Mouse (Mus musculus): ENCODE results near the gene Pank1.

The Pank1 gene

GRCm38 (mm10) chr19:34825946-34826655 lies 53.2 kb downstream of the Pank1 start:
- DNase-seq (ENCODE audit: low spot score in 2 of 2) = no peak

DNA sequence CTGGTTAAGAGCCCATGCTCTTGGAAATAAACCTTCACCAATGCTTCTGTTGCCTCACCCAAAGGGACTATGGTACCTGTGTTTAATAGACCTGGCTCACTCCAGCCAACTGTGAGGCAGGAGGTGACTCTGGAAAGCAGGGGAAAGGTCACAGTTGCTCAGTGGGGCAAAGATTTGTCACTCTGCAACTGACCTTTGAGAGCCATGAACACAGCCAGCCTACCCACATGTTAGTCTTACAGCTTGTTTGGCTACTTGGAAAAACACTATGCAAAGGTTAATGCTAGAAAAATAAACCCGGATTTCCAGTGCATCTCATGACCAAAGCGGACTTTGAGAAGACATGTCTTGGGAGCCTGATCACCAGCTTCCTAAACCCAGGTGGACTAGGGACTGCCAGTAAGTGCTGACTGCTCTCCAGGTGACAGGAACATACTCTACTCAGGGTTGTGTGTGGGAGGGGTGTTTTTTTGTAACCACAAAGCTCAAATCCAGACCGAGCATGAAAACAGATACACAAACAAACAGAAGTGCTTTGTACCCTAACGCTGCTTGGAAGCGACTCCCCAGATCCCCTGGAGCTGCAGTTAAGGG lies 59.6 kb downstream of the Pank1 start:
- no peak for DNase-seq (ENCODE audit: low spot score in 2 of 2)

- no peak for DNase-seq (ENCODE audit: low spot score in 2 of 2)
Observed at GRCm38 (mm10) chr19:34815371-34815770, 63.9 kb downstream of the Pank1 start.

- DNase-seq (ENCODE audit: low spot score in 2 of 2) = no peak
Observed at GRCm38 (mm10) chr19:34814696-34815095, 64.6 kb downstream of the Pank1 start.

- DNase-seq (ENCODE audit: low spot score in 2 of 2) = no peak
Observed at GRCm38 (mm10) chr19:34813961-34814360, 65.3 kb downstream of the Pank1 start.

DNA sequence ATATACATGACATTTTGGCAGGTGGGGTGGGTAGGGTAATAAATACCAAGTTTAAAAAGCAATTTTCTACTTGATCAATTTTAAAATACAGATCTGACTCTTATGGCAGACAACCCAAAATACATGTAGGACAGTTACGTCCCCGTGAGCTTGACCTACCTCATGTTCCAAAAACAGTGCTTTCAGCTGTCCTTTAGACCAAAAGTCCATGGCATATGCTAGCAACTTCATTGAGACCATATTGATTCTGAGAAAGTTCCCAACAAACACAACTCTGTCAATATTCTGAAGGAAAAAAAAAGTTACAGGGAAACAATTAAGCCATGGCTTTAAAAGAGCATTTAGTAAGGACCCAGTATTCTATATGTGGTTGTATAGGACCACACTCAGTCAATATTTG lies 65.7 kb downstream of the Pank1 start:
- no peak for DNase-seq (ENCODE audit: low spot score in 2 of 2)

DNA sequence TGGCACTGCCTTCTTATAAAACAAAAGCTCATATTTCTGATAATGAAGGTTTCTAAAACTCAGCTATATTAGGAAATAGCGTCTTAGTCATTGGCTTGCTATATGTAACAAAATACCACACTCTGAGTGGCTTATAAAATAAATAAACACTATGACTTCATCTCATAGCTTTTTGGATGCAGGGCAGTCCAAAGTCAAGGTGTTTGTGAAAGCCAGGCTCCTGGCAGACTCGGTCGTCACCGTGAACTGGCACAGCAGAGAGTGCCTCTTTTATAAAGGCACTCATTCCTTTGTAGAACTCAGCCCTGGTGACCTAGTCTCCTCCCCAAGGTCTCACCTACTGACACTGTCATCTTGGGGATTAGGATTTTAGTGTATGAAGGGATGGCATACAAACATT lies 66.5 kb downstream of the Pank1 start:
- DNase-seq (ENCODE audit: low spot score in 2 of 2) = no peak

DNA sequence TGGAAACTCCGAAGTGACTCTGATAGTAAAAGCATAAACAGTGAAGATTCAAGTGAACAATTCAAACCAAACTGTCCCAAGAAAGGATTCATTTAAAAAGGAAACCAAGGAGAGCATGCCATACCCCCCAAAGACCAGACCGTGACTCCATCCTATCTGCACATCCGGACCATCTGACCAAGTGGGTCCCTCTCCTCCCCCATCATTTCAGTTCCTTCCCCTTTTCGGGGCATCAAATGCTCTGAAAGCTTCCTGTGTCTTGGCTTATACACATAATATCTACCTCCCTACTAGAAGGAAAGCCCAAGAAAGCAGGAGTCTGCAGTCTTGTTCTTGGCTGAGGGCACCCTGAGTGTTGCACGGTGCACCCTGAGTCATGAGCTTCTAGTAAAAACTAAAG lies 72.1 kb downstream of the Pank1 start:
- DNase-seq (ENCODE audit: low spot score in 2 of 2) = no peak

DNA sequence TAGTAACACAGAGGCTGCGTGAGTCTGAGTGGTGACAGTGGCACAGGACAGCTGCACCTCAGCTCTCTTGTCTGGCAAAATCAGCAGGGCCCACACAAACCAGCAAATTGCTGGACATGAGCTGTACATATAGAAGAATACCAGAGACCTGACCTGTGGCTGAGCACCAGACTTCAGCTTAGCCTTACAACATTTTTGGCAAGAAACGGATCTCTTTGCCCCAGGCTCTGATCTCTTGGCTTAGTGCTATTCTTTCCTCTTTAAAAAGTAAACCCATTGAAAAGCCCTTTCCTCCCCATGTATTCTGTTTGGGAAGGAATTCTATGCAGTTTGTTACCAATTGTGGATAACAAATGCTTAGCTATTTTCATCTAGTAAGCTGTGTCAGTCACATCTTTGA lies 74.2 kb downstream of the Pank1 start:
- DNase-seq (ENCODE audit: low spot score in 2 of 2) = no peak

DNA sequence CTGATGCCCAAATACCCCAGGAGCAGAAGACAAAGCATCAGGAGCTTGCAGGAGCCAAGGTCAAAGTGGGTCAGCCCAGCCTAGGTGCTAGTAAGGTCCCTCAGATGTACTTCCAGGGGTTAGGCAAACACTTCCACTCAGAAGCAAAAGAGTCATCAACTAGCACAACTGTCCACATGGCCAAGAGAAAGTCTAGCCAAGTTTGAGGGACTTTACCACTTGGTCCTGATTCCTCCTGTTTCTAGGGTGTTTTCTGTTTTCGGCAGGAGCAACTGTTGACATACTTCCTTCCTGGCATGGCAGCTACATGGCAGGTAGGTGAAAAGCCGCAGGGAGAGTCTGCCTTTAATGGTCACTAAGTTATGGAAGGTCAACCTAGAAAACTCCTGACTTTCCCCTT lies 74.7 kb downstream of the Pank1 start:
- DNase-seq (ENCODE audit: low spot score in 2 of 2) = no peak

DNA sequence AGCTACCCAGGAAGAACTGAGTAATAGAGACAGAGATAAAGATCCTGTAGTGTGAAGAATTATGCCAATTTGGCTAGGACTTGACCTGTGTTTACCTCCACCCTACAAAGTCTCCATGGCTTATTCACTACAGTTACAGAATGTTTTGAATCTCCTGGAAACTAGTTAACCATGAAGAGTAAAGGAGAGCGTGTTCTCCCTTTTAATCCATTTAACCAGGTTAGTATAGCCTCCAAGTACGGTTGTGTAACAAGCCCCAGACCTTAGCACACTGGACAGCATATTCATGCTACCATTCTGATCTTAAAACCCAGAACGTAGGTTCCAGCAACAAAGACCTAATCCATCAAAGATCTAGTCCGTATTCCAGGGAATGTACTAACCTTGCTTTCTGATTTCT lies 75.9 kb downstream of the Pank1 start:
- DNase-seq (ENCODE audit: low spot score in 2 of 2) = no peak

DNA sequence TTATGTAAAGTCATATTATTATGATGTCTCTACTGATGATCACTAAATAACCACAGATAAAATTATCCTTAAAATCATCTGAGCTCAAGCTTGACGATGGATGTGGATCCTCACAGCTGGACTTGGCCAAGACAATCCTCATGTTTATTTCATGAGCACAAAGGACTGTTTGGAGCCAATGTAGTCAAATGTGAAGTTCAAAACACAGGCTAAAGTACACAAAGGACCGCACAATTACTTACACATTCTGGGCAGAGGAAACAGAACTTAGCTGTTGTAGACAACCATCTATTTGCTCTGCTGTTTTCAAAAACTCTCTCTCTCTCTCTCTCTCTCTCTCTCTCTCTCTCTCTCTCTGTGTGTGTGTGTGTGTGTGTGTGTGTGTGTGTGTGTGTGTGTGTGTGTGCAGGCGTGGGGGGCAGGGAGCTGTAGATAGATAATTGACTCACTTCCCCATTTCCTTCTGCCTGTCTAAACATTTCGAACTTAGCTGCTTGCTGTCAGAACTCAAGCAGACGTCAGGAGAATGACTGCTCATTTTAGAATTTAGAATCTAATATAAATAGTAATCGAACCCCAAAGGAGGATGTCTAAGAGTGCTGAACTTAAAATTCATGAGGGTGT lies 79.5 kb downstream of the Pank1 start:
- DNase-seq (ENCODE audit: low spot score in 2 of 2) = no peak

DNA sequence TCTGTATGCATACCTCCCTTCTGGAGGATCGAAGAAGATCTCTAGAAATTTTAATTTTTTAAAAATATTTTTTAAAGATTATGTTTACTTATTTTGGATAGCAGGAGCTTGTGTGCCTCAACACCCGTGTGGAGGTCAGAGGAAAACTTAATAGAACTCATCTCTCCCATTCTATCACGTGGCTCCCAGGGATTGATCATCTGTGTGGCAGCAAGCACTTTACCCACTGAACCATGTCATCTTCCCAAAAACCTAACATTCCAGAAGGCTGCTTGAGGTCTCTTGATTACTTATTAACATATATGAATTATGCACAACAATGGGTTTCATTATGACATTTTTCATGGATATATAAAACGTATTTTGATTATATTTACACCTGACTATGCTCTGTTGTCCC lies 82.9 kb downstream of the Pank1 start:
- DNase-seq (ENCODE audit: low spot score in 2 of 2) = no peak

DNA sequence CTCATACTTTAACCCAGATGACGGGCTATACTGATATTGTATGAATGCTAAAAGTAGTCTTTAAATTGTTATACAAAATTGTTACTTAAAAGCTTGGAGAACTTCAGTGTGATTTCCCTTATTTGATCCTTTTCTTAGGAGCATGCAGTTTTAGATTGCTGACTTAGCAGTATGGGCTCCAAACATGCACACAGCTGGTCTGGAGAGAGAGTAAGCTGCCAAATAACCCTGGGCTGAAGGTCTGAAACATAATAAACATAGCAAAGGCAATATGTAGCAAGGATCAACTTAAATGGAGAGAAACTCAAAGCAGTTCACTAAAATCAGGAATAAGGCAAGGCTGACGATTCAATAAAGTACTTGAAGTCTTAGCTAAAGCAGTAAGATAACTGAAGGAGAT lies 96.8 kb downstream of the Pank1 start:
- DNase-seq (ENCODE audit: low spot score in 2 of 2) = no peak

DNA sequence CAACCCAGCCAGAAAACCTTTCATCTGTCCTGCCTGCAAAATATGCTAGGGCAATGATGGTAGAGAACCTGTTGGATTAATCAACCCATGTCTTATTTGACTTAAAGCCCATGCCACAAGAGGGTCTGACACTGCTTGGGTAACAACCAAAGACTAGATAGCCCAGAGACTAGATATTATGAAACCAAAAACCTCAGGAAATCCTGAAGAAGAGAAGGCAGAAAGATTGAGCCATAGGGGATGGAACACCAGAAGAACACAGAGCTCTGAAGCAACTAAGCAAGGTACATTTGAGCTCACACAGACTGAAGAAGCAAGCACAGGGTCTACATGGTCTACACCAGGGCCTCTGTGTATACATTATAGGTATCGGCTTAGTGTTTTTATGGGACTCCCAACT lies 100.3 kb downstream of the Pank1 start:
- no peak for DNase-seq (ENCODE audit: low spot score in 2 of 2)

DNA sequence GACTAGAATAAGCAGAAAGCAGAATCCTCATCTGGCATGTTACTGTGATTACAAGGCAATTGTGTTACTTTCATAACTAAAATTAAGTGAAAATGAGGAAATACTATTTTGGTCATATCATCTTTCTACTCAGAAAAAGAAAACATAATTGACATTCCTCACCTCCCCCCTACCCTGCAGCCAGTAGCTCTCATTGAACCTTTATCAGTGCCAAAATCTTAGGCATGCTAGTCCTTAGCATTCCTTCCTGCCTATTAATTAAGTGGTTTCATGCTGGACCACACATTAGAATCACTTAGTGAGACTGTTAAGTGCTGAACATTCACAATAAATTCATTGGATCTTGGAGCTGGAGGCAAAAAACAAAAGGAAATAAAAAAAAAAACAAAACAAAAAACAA lies 101.2 kb downstream of the Pank1 start:
- no peak for DNase-seq (ENCODE audit: low spot score in 2 of 2)

- peak; percentile 54 to 65 for DNase-seq (ENCODE audit: low spot score in 2 of 2)
Observed at GRCm38 (mm10) chr19:34772775-34773174, 106.5 kb downstream of the Pank1 start.

DNA sequence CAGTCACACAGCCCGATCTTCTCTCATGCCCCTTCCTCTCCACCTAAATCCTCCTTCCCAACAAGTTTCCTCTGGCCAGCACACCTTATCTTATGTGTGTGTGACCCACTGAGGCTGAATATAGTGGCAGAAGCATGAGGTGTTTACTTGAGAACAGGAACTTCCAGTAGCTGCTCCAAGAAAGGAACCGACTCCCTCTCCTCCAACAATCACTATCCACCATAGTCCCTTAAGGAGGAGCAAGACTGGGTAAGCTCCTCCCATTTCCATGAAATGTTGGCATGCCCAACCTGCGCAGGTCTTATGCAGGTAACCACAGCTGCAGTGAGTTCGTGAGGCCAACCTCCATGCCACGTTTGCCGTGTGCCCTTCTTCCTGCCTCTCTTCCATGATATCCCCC lies 108.5 kb downstream of the Pank1 start:
- no peak for DNase-seq (ENCODE audit: low spot score in 2 of 2)

- no peak for DNase-seq (ENCODE audit: low spot score in 2 of 2)
Observed at GRCm38 (mm10) chr19:34758754-34759153, 120.5 kb downstream of the Pank1 start.
